Mouse (Mus musculus) T-helper 2 cell (primary cell): ENCODE measurements around the gene Gm10518.
"Not testable (repeated sequence)": the region's sequence is repeated elsewhere in the genome, so short reads cannot be mapped to it uniquely, and the experiment has no call there.

Experiments
- in situ Hi-C: fragments of 300-600 bp; cut with MboI, MseI; formaldehyde crosslinking; loops from one replicate; pipeline ENCODE4 v1.15.1; 2025; ENCODE audit warnings: high pct_unique_total_duplicates

The Gm10518 gene

GRCm38 (mm10) chr1:179802610-179803512, at the start of gene Gm10518:
Gene Gm10518 (plus strand): TSS chr1:179803376.
- in situ Hi-C loops = no loop called here

DNA sequence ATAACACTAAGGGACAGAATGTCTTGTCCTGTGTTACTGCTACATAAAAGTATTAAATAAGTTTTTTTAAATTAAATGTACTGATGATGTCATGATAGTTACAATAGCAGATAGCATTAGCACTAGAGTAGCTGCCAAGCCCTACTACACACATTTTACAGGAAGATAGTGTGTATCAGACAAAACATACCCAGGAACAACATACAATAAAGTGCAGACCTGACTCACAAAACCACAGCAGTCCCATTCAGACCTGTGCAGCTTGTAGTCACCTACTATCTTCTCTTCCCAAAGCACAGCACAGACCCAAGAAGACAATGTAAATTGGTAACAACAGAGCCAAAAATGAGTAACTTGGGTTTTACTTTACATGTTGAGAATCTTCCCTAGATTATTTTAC, 46.7 kb upstream of the Gm10518 start:
- in situ Hi-C loops = no loop called here

DNA sequence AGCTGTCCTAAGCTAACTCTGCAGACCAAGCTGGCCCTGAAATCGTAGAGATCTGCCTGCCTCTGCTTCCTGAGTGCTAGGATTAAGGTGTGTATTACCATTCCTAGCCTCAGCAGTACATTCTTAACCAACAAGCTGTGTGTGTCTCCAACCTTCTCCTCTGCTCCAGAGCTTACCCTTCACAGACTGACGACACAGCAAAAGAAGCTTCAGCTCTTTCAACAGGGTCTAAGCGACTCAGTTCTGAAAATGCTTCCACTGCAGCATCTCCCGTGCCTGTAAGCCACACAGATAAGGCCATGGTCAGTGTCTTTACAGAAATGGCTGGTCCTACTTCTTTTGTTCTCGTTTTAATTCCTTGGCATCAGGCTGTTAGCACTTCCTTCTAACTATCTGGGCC, 43.1 kb upstream of the Gm10518 start:
- in situ Hi-C loops = no loop called here

- in situ Hi-C loops = no loop called here
These were observed 42.6 kb upstream of the Gm10518 start for GRCm38 (mm10) chr1:179760553-179760952.

- in situ Hi-C loops = loop anchor here (10.0 to 25.0 kb wide), 3 partner anchors 252 to 1338 kb away; partner anchors contain the start of gene Sde2
These were observed 26.3 kb upstream of the Gm10518 start for GRCm38 (mm10) chr1:179776831-179777230.

DNA sequence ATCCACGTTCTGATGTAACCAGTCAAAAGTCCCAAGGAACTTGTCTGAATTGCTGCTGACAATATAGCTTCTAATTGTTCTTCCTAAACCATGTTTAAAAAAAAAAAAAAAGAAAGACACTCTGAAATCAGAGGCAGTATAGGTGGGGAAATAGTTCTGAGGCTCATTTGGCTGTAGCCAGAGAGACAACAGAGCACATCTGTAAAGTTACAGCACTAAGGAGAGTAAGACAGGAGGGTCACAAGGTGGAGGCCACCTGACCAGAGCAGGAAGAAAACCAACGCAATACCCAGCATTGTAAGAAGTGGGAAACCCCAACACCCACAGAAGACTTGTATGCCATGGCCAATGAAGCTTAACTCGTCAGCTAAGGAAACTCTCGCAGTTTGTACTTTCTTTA, 19.1 kb upstream of the Gm10518 start:
- in situ Hi-C loops = loop anchor here (25.0 kb wide), 1 partner anchor 1078 kb away; the partner anchor contains the start of gene Sde2

- in situ Hi-C loops = loop anchor here (25.0 kb wide), 1 partner anchor 1077 kb away; the partner anchor contains the start of gene Sde2
These were observed 17.7 kb upstream of the Gm10518 start for GRCm38 (mm10) chr1:179785502-179785901.

- in situ Hi-C loops = loop anchor here (25.0 kb wide), 1 partner anchor 1075 kb away; the partner anchor contains the start of gene Sde2
These were observed 15.9 kb upstream of the Gm10518 start for GRCm38 (mm10) chr1:179787281-179787680.

GRCm38 (mm10) chr1:179798794-179799193, 4.4 kb upstream of the Gm10518 start:
- in situ Hi-C loops = loop anchor here (25.0 kb wide), 1 partner anchor 1064 kb away; the partner anchor contains the start of gene Sde2

GRCm38 (mm10) chr1:179803513-179804139, 450 bp downstream of the Gm10518 start, which contains the start of gene Ahctf1:
Gene Ahctf1 (minus strand): TSS chr1:179803680.
- in situ Hi-C loops = no loop called here

- in situ Hi-C loops = no loop called here
These were observed 1.1 kb downstream of the Gm10518 start for GRCm38 (mm10) chr1:179804140-179804881.

GRCm38 (mm10) chr1:179805751-179806150, 2.6 kb downstream of the Gm10518 start:
- in situ Hi-C loops = no loop called here

DNA sequence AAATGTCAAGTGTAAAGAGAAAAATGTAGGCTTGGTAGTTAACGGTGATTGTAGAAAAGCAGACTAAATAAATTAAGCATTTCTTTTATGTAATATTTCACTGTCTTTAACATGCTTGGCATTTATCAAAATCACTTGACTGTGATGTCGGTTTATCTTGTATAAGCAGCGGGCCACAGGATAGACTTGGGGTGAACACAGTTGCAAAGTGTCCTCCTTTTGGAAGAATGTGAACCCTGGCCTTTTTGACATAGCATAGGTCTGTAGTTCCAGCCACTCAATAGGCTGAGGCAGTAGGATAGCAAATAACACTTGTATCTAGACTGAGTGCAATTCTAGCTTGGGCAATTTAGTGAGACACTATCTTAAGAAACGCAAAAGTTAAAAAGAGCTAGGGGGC, 4.3 kb downstream of the Gm10518 start:
- in situ Hi-C loops = no loop called here

DNA sequence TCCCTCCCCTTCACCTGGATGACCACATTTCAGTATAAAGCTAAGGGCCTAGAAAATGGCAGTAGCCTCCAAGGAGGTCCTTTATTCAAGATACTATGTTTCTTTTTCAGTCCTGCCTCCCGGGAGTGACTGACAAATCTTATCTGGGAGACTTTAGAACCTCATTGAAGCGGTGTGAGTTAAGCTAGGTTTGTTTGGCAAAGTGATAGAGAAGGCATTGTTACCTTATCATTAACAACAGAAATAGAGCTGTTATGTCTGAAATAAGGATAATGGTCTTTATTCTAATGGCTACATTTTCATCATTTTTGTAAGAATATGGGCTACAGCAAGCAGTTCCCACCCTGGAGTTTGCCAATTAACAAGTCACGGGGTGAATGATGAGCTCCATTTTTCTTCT, 5.1 kb downstream of the Gm10518 start:
- in situ Hi-C loops = no loop called here

DNA sequence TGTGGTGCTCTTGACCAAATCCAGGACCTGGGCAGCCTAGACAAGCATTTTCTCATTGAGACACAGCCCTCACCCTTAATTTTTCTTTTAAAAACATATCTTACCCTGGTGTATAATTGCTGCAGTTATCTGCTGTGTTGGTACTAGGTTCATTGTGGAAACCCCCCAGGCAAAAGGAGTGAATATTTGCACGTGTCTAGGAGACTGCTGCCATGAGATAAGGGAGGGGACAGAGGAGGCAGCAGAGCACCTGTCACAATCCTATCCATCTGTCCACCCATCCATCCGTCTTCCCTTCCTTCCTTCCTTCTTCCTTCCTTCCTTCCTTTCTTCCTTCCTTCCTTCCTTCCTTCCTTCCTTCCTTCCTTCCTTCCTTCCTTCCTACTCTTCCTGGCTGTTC, 10.2 kb downstream of the Gm10518 start:
- in situ Hi-C loops = no loop called here

- in situ Hi-C loops = no loop called here
These were observed 11.4 kb downstream of the Gm10518 start for GRCm38 (mm10) chr1:179814616-179815015.

DNA sequence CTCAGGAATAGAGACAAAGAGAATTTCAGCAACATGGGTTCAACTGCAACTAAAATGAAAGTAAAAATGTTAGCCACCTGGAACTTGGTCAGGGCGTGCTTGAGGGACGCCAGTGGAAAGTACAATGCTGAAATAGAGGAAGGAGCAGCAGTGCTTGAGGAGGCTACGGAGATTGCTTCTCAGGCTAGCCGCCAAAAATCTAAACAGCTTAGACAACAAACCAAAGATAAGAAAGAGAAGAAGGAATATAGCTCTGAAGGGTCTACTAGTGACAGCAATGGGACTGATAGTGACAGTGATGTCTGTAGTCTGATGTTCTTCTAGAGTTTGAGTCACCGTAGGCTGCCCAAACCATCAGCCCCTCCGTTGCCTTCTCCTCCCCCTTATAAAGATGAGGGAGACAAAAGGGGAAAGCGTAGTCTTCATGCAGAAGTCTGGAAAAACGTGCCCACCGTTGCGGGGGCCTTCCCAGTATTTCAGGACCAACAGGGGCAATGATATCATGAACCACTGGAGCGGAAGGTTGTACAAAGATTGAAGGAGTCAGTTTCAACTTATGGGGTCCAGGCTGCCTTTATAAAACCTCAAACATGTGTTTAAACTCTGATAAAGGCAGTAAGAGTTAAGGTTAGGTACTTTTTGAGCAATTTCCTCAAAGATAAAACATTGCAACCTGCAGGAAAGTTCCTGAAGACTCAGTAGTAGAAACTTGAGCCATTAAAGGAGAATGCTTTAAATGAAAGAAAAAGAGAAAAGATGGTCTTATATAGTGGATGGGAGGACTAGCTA, 15.5 kb downstream of the Gm10518 start:
- in situ Hi-C loops = not testable (repeated sequence)

DNA sequence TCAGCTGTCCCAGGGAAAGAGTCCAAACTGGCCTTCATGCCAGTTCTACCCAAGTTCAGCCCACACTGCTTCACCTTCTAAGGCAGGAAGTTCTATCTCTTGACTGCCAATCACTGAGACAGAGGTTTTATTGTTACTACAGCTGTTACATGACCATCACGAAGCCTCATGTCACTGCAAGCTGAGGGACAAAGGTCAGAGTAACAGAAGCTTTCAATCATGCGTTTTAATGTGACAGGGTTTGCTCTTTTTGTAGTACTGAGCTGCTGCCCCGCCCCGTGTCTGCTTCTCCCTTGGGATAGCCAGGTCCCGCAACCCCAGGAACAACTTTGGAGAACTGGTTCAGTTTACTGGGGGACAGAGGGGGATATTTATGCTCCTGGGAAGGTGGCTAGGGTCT, 21.4 kb downstream of the Gm10518 start:
- in situ Hi-C loops = no loop called here

DNA sequence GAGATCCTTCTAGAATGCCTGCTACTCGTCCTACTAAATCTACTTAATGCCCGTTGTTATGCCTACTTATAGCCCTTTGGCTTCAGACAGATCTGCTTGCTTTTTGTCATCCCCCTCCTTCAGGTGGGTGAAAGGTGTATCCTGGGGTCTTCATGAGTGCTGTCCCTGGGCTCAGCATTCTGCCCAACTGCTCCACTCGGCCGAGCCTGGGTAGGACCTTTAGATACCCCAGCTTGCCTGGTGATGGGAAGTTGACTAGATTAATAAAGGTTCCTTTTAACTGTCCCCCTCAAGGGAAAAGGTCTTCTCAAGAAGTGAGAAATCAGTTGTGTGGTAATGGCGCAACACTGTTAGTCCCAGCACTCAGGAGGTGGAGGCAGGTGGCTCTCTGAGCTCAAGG, 24.9 kb downstream of the Gm10518 start:
- in situ Hi-C loops = no loop called here

DNA sequence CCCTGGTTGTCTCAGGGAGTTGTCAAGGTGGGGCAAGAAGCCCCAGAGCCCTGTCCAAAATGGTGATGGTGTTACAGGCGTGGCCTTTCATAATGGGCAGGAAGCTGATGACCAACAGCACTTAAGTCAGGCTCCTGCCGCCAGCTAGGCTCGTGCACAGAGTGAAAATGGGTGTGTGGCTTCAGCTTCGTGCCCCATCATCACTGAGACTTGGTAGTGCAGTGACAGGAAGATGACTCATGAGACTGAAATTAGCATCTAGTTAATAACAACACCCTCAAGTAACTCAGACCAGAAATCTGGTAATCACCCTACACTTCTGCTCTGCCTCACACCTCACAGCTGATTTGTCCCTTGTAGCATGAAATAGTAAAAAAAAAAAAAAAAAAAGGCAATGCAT, 25.7 kb downstream of the Gm10518 start:
- in situ Hi-C loops = no loop called here

- in situ Hi-C loops = no loop called here
These were observed 29.6 kb downstream of the Gm10518 start for GRCm38 (mm10) chr1:179832710-179833240.
